Mouse (Mus musculus): ENCODE results near the gene Mff. TPM values are rescaled to one million over a fixed set of nuclear protein-coding genes. Genes with fewer than 3 reads are reported as not detected.

Gene Mff
- total RNA-seq, 2 experiments from 2014 or later = 259 to 282 TPM

Other genes starting within 250 kb of the Mff start
- 1 to 10 TPM; 1.2 to 2.4 TPM for gene Col4a4, start 138.0 kb upstream of the Mff start, total RNA-seq (2021)
- gene Col4a3, start 138.0 kb upstream of the Mff start, total RNA-seq (2021) = 1 to 10 TPM in 1 of 2 experiments, under 1 TPM in 1; 0.69 to 1.1 TPM
- gene Tm4sf20, start 43.6 kb downstream of the Mff start, total RNA-seq (2021) = not detected
- not detected for gene Gm47791, start 46.4 kb downstream of the Mff start, total RNA-seq (2021)
- gene Agfg1, start 114.6 kb downstream of the Mff start, total RNA-seq (2021) = 10 to 100 TPM; 75.9 to 81.3 TPM
- under 1 TPM; 0.42 to 0.52 TPM for gene A030005L19Rik, start 188.4 kb downstream of the Mff start, total RNA-seq (2021)
- not detected for gene A030014E15Rik, start 200.0 kb downstream of the Mff start, total RNA-seq (2021)
- gene Gm6217, start 206.5 kb downstream of the Mff start, total RNA-seq (2021) = not detected
- not detected for gene A030003K21Rik, start 218.5 kb downstream of the Mff start, total RNA-seq (2021)
- gene Gm7544, start 231.1 kb downstream of the Mff start, total RNA-seq (2021) = not detected
- gene Gm47955, start 235.4 kb downstream of the Mff start, total RNA-seq (2021) = not detected

All from left cerebral cortex, postnatal 36 days (tissue).